Mouse (Mus musculus) erythroid progenitor cell, adult 5-6 weeks (primary cell): ENCODE measurements around the gene Pigyl. TPM values are rescaled to one million over a fixed set of nuclear protein-coding genes. Genes with fewer than 3 reads are reported as not detected.

Experiments used
- ATAC-seq: replicated peaks from 2 replicates; pipeline ENCODE4 v1.8.0; 2016; ENCODE audit warnings: moderate number of reproducible peaks, mild to moderate bottlenecking, moderate TSS enrichment, inconsistent platforms; ENCODE audit not compliant: poor library complexity, low FRiP score, severe bottlenecking
- total RNA-seq, 2 experiments: library from RNA; stranded (forward) in 1 of 2; stranded (reverse) in 1 of 2; fragments of 150-400 nt in 1 of 2; fragments of 186-747, 209-891 nt in 1 of 2; gene quantifications; 2 replicates each; pipeline versions ENCODE4 v1.2.3 to v1.2.4; 2015 to 2017; ENCODE audit warnings: low replicate concordance in 2 of 2

Gene Pigyl
- 2.9 and 29.9 TPM in 2 replicates for total RNA-seq (2015; ENCODE audit: low replicate concordance)
- 6.8 and 29.6 TPM in 2 replicates for total RNA-seq (2017; ENCODE audit: low replicate concordance)

- peak; percentile 97 for ATAC-seq
Measured at GRCm38 (mm10) chr9:22156497-22157245, at the start of gene Pigyl. Gene Pigyl, plus strand, starts transcription at chr9:22156846.

GRCm38 (mm10) chr9:22108194-22108593 lies 48.5 kb upstream of the Pigyl start:
- ATAC-seq = no peak

GRCm38 (mm10) chr9:22115635-22116034 lies 41.0 kb upstream of the Pigyl start:
- ATAC-seq = no peak

GRCm38 (mm10) chr9:22116086-22116485 lies 40.6 kb upstream of the Pigyl start:
- no peak for ATAC-seq

- peak; percentile 86 for ATAC-seq
Measured at GRCm38 (mm10) chr9:22116740-22117426, 39.8 kb upstream of the Pigyl start, which contains the start of gene Elof1. Gene Elof1, minus strand, starts transcription at chr9:22117172.

GRCm38 (mm10) chr9:22117754-22118456 lies 38.7 kb upstream of the Pigyl start:
- peak; percentile 43; the same call in 1 of the 2 replicates for ATAC-seq

- no peak for ATAC-seq
Measured at GRCm38 (mm10) chr9:22119543-22119942, 37.1 kb upstream of the Pigyl start.

GRCm38 (mm10) chr9:22121545-22121944 lies 35.1 kb upstream of the Pigyl start:
- ATAC-seq = peak; percentile 70

- ATAC-seq = no peak
Measured at GRCm38 (mm10) chr9:22122005-22122404, 34.6 kb upstream of the Pigyl start.

GRCm38 (mm10) chr9:22123069-22123609 lies 33.5 kb upstream of the Pigyl start:
- peak; percentile 68 for ATAC-seq

GRCm38 (mm10) chr9:22124169-22124568 lies 32.5 kb upstream of the Pigyl start:
- no peak for ATAC-seq

- ATAC-seq = no peak
Measured at GRCm38 (mm10) chr9:22125246-22126027, 31.2 kb upstream of the Pigyl start.

GRCm38 (mm10) chr9:22131226-22131981 lies 25.2 kb upstream of the Pigyl start:
- peak; percentile 63 for ATAC-seq

GRCm38 (mm10) chr9:22132220-22132619 lies 24.4 kb upstream of the Pigyl start:
- no peak for ATAC-seq

- ATAC-seq = no peak
Measured at GRCm38 (mm10) chr9:22134246-22134890, 22.3 kb upstream of the Pigyl start.

GRCm38 (mm10) chr9:22134988-22135643 lies 21.5 kb upstream of the Pigyl start:
- peak; percentile 13 for ATAC-seq

- peak; percentile 78 for ATAC-seq
Measured at GRCm38 (mm10) chr9:22135644-22136390, 20.8 kb upstream of the Pigyl start, which contains the start of gene Acp5. Gene Acp5, minus strand, starts transcription at chr9:22135711.
